Mouse (Mus musculus) hindbrain, embryonic 10.5 days (tissue): ENCODE results near the gene Aldh1l1. TPM values are rescaled to one million over a fixed set of nuclear protein-coding genes. Genes with fewer than 3 reads are reported as not detected.

ENCODE experiments used
- polyA plus RNA-seq: library from polyadenylated mRNA; unstranded; fragments of >200 nt; fragmentation: Nextera tagmentation; extraction: Ambion mirVana; gene quantifications from 2 replicates; pipeline ENCODE4 v1.2.1, GENCODE M21; 2016

The Aldh1l1 gene
- polyA plus RNA-seq, 1 experiment from 2014 or later, result 2.9 TPM

Other genes with a start within 250 kb of the Aldh1l1 start
- gene Vmn1r54, start 240.1 kb upstream of the Aldh1l1 start, polyA plus RNA-seq, result not detected in 2 replicates
- gene BC048671, start 185.2 kb upstream of the Aldh1l1 start, polyA plus RNA-seq, result not detected in 2 replicates
- gene Chst13, start 161.2 kb upstream of the Aldh1l1 start, polyA plus RNA-seq, result not detected in 2 replicates
- gene Uroc1, start 153.1 kb upstream of the Aldh1l1 start, polyA plus RNA-seq, result not detected in 2 replicates
- gene Zxdc, start 116.9 kb upstream of the Aldh1l1 start, polyA plus RNA-seq, result 5.8 and 8.4 TPM in 2 replicates
- gene Cfap100, start 57.6 kb upstream of the Aldh1l1 start, polyA plus RNA-seq, result 1.2 and 2.0 TPM in 2 replicates
- 4.1 and 4.9 TPM in 2 replicates for gene Klf15, start 23.9 kb upstream of the Aldh1l1 start, polyA plus RNA-seq
- gene Slc41a3, start 118.3 kb downstream of the Aldh1l1 start, polyA plus RNA-seq, result 2.8 and 3.6 TPM in 2 replicates